Comparison of ENCODE assay signal across 26 mouse cellular contexts in genomic region chr9:52181419-52181818, GRCm38 (mm10). TPM values are rescaled to one million over a fixed set of nuclear protein-coding genes. Genes with fewer than 3 reads are reported as not detected.
DNase-seq lines count a peak whose midpoint lies in the region; ATAC-seq and TF ChIP-seq lines count a peak whose summit lies in the region.
"Had no signal": no experiment of that assay in that cellular context is flagged by ENCODE, and none has a peak within 500 bp of the region (broad histone marks: within the 10 kb centered on the region; RNA-seq: fewer than 3 reads in every experiment).

No protein-coding gene starts in this region.

- peaks cover 18% of the 10 kb centered on the region for H3K4me1 ChIP-seq in kidney, adult 2 months (ENCODE audit: control insufficient read depth, insufficient read depth, low read length)
- H3K4me1 ChIP-seq: embryonic facial prominence, embryonic 12.5 days; heart, embryonic 10.5 days; heart, embryonic 15.5 days; kidney, embryonic 15.5 days; limb, embryonic 15.5 days; midbrain, embryonic 15.5 days had no signal

- H3K27me3 ChIP-seq in kidney, adult 2 months (replicated peaks; ENCODE audit: control insufficient read depth, insufficient read depth, low read length) = no peaks in the 10 kb centered on the region
- H3K27me3 ChIP-seq: embryonic facial prominence, embryonic 12.5 days; heart, embryonic 15.5 days; kidney, embryonic 15.5 days; limb, embryonic 15.5 days; liver, embryonic 13.5 days; midbrain, embryonic 15.5 days had no signal

- H3K27ac ChIP-seq in kidney, adult 2 months (ENCODE audit: insufficient read depth, low read depth, low read length) = peak overlapping the region; percentile 90
- H3K27ac ChIP-seq: embryonic facial prominence, embryonic 12.5 days; heart, embryonic 10.5 days; heart, embryonic 15.5 days; kidney, embryonic 15.5 days; limb, embryonic 10.5 days; limb, embryonic 15.5 days; liver, embryonic 13.5 days; midbrain, embryonic 15.5 days had no signal

- no peak for TF ChIP-seq POLR2A in kidney, adult 2 months (IDR thresholded peaks at IDR 0.05; ENCODE audit: low read depth, low read length)

- no peak overlapping the region for H3K4me3 ChIP-seq in kidney, adult 2 months (ENCODE audit: insufficient read depth, low read depth, low read length)
- H3K4me3 ChIP-seq: embryonic facial prominence, embryonic 12.5 days; heart, embryonic 10.5 days; heart, embryonic 15.5 days; kidney, embryonic 15.5 days; limb, embryonic 10.5 days; limb, embryonic 15.5 days; liver, embryonic 13.5 days; midbrain, embryonic 15.5 days had no signal

- 32% methylated on average over 2 of the region's 2 CpGs for WGBS in kidney, adult 2 months

- TF ChIP-seq CTCF in kidney, adult 2 months (conservative IDR thresholded peaks at IDR 0.05; ENCODE audit: insufficient read depth, insufficient read length, low read depth, low read length) = no peak

- peak; percentile 30; the same call in 1 of the 2 replicates for ATAC-seq in megakaryocyte, adult 5-6 weeks (ENCODE audit: poor library complexity, severe bottlenecking)
- ATAC-seq: forebrain, embryonic 14.5 days; hindbrain, embryonic 16.5 days; lung, postnatal 0 days; midbrain, embryonic 15.5 days had no signal

- peak; percentile 71 for DNase-seq in kidney, adult 2 months
- DNase-seq in kidney, postnatal 10 days = no peak
- DNase-seq in kidney, postnatal 36 days = peak; percentile 22 to 42
- no peak for DNase-seq in kidney, postnatal 4 days
- no peak for DNase-seq in urinary bladder, postnatal 36 days (ENCODE audit: low spot score in 2 of 2)
- DNase-seq in right cerebral cortex, postnatal 14 days = no peak
- DNase-seq: adrenal gland, adult 8-10 months; cerebellum, adult 2 months; cerebellum, postnatal 14 days; gastrocnemius, postnatal 14 days; layer of hippocampus, postnatal 36 days; liver, embryonic 13.5 days; lung, adult 18-20 months; lung, postnatal 4 days; thymus, postnatal 4 days had no signal

- no peaks in the 10 kb centered on the region for H3K36me3 ChIP-seq in kidney, adult 2 months (ENCODE audit: control insufficient read depth, insufficient read depth, low read length)
- H3K36me3 ChIP-seq: embryonic facial prominence, embryonic 12.5 days; heart, embryonic 10.5 days; heart, embryonic 15.5 days; kidney, embryonic 15.5 days; limb, embryonic 10.5 days; limb, embryonic 15.5 days; liver, embryonic 13.5 days; midbrain, embryonic 15.5 days had no signal

RNA-seq across cellular contexts. Expression of gene Zc3h12c, which starts 13.0 kb away (rescaled TPM):
- 6.0 and 6.3 TPM in 2 replicates for polyA plus RNA-seq in kidney, adult 2 months (2012; rRNA removed)
- 3.2 and 5.0 TPM in 2 replicates for total RNA-seq in megakaryocyte, adult 5-6 weeks (2015)
- 4.0 and 4.3 TPM in 2 replicates for total RNA-seq in megakaryocyte, adult 5-6 weeks (2017)

Comparison
In these comparisons a context has a peak if more than half of its experiments do, and no peak if none do; other contexts are left out.
1. DNase-seq: peak in kidney, adult 2 months (single experiment) and kidney, postnatal 36 days (2 of 2); none in kidney, postnatal 10 days (single experiment), kidney, postnatal 4 days (0 of 2), urinary bladder, postnatal 36 days (0 of 2) and right cerebral cortex, postnatal 14 days (single experiment).